Mouse (Mus musculus) CH12.LX (cell line): ENCODE data around the gene Arnt. TPM values are rescaled to one million over a fixed set of nuclear protein-coding genes. Genes with fewer than 3 reads are reported as not detected.
A peak's percentile ranks its signal among the peaks of the same experiment; 100 is the strongest.

ENCODE experiments used
- DNase-seq: peaks from one replicate; pipeline ENCODE4 v3.0.0-alpha.2; 2013; ENCODE audit errors: extremely low read depth
- H3K27ac ChIP-seq: 2 replicates; pipeline ENCODE4 v1.5.1; 2012; ENCODE audit warnings: low read depth, mild to moderate bottlenecking, control low read depth, moderate library complexity; ENCODE audit not compliant: insufficient read depth
- H3K27me3 ChIP-seq: replicated peaks from 2 replicates; pipeline ENCODE3; 2012; ENCODE audit warnings: inconsistent platforms
- H3K36me3 ChIP-seq, 2 experiments: replicated peaks in 1 of 2; 2 replicates each; pipeline versions ENCODE3 to v1.6.1; 2012; ENCODE audit warnings: inconsistent platforms in 1 of 2, low read length in 1 of 2, mild to moderate bottlenecking in 1 of 2, mixed read lengths in 1 of 2, moderate library complexity in 1 of 2; ENCODE audit not compliant: control insufficient read depth in 1 of 2, insufficient read depth in 1 of 2
- H3K4me1 ChIP-seq, 2 experiments: 2 replicates each; pipeline ENCODE4 v1.6.1; 2012; ENCODE audit warnings: inconsistent platforms in 1 of 2, moderate library complexity in 1 of 2; ENCODE audit not compliant: insufficient read depth in 2 of 2, control insufficient read depth in 1 of 2
- H3K4me2 ChIP-seq: 2 replicates; pipeline ENCODE4 v1.6.1; 2012; ENCODE audit warnings: low read depth, mild to moderate bottlenecking, control low read depth; ENCODE audit not compliant: poor library complexity, insufficient read depth, severe bottlenecking
- H3K4me3 ChIP-seq, 3 experiments: fragments of 150-350 bp in 1 of 3; sonication (generic) in 1 of 3; replicated peaks in 1 of 3; 2 replicates each; pipeline versions ENCODE3 to v1.5.1; 2011 to 2012; ENCODE audit warnings: low read depth in 2 of 3, low read length in 2 of 3, mild to moderate bottlenecking in 2 of 3, moderate library complexity in 2 of 3, control low read depth in 1 of 3, improper control_type of control experiment in 1 of 3, inconsistent platforms in 1 of 3, mixed read lengths in 1 of 3; ENCODE audit not compliant: poor library complexity in 1 of 3
- H3K79me2 ChIP-seq: replicated peaks from 2 replicates; pipeline ENCODE4 v1.6.1; 2012; ENCODE audit warnings: mild to moderate bottlenecking, moderate library complexity; ENCODE audit not compliant: control insufficient read depth, poor library complexity, insufficient read depth, severe bottlenecking; ENCODE audit errors: extremely low read depth
- H3K9ac ChIP-seq: 2 replicates; pipeline ENCODE4 v1.6.1; 2012; ENCODE audit warnings: low read depth, mild to moderate bottlenecking, control low read depth, moderate library complexity; ENCODE audit not compliant: insufficient read depth
- H3K9me3 ChIP-seq: replicated peaks from 2 replicates; pipeline ENCODE3; 2012; ENCODE audit warnings: low read length, inconsistent platforms, mixed read lengths
- BHLHE40 ChIP-seq: IDR thresholded peaks from 2 replicates; pipeline ENCODE4 v1.6.1; 2011; ENCODE audit warnings: mild to moderate bottlenecking, low read depth, low read length, improper control_type of control experiment
- CHD1 ChIP-seq: IDR thresholded peaks from 2 replicates; pipeline ENCODE4 v1.6.1; 2012; ENCODE audit warnings: low read depth, low read length, improper control_type of control experiment, inconsistent platforms
- CTCF ChIP-seq, 2 experiments: IDR thresholded peaks in 1 of 2; conservative IDR thresholded peaks in 1 of 2; 2 replicates each; pipeline ENCODE4 v1.5.1; 2011 to 2012; ENCODE audit warnings: low read depth in 2 of 2, low read length in 2 of 2, improper control_type of control experiment in 1 of 2, inconsistent platforms in 1 of 2, mild to moderate bottlenecking in 1 of 2, moderate library complexity in 1 of 2
- E2F4 ChIP-seq: IDR thresholded peaks from 2 replicates; pipeline ENCODE4 v1.6.1; 2011; ENCODE audit warnings: low read depth, low read length, improper control_type of control experiment; ENCODE audit not compliant: insufficient replicate concordance
- ELF1 ChIP-seq: IDR thresholded peaks from 2 replicates; pipeline ENCODE4 v1.6.1; 2014; ENCODE audit warnings: low read depth, mild to moderate bottlenecking, inconsistent platforms, low read length, improper control_type of control experiment
- EP300 ChIP-seq: IDR thresholded peaks from 2 replicates; pipeline ENCODE4 v1.6.1; 2011; ENCODE audit warnings: low read length, improper control_type of control experiment
- ETS1 ChIP-seq: conservative IDR thresholded peaks from 2 replicates; pipeline ENCODE4 v1.6.1; 2012; ENCODE audit warnings: low read depth, mild to moderate bottlenecking, inconsistent platforms, low read length, improper control_type of control experiment, moderate library complexity
- IRF4 ChIP-seq: IDR thresholded peaks from 2 replicates; pipeline ENCODE4 v1.6.1; 2014; ENCODE audit warnings: low read depth, mild to moderate bottlenecking, inconsistent platforms, low read length, improper control_type of control experiment
- JUN ChIP-seq: IDR thresholded peaks from 2 replicates; pipeline ENCODE4 v1.6.1; 2011; ENCODE audit warnings: low read depth, mild to moderate bottlenecking, low read length, improper control_type of control experiment, moderate library complexity; ENCODE audit not compliant: insufficient read depth
- MAFK ChIP-seq: IDR thresholded peaks from 2 replicates; pipeline ENCODE4 v1.6.1; 2011; ENCODE audit warnings: low read length, improper control_type of control experiment; ENCODE audit not compliant: insufficient replicate concordance
- MAX ChIP-seq: IDR thresholded peaks from 2 replicates; pipeline ENCODE4 v1.6.1; 2011; ENCODE audit warnings: low read length, improper control_type of control experiment
- MAZ ChIP-seq: IDR thresholded peaks from 2 replicates; pipeline ENCODE4 v1.6.1; 2012; ENCODE audit warnings: low read depth, mild to moderate bottlenecking, inconsistent platforms, low read length, improper control_type of control experiment, moderate library complexity
- MEF2A ChIP-seq: IDR thresholded peaks from 2 replicates; pipeline ENCODE4 v1.6.1; 2014; ENCODE audit warnings: low read depth, mild to moderate bottlenecking, inconsistent platforms, low read length, improper control_type of control experiment, borderline replicate concordance
- NELFE ChIP-seq: IDR thresholded peaks from 2 replicates; pipeline ENCODE4 v1.6.1; 2011; ENCODE audit warnings: low read depth, low read length, improper control_type of control experiment
- NRF1 ChIP-seq: IDR thresholded peaks from 2 replicates; pipeline ENCODE4 v1.6.1; 2014; ENCODE audit warnings: low read depth, mild to moderate bottlenecking, inconsistent platforms, low read length, improper control_type of control experiment, moderate library complexity
- RAD21 ChIP-seq: IDR thresholded peaks from 2 replicates; pipeline ENCODE4 v1.6.1; 2011; ENCODE audit warnings: low read depth, mild to moderate bottlenecking, low read length, improper control_type of control experiment, moderate library complexity
- RCOR1 ChIP-seq: conservative IDR thresholded peaks from 2 replicates; pipeline ENCODE4 v1.6.1; 2012; ENCODE audit warnings: low read depth, mild to moderate bottlenecking, inconsistent platforms, low read length, improper control_type of control experiment
- SMC3 ChIP-seq: IDR thresholded peaks from 2 replicates; pipeline ENCODE4 v1.6.1; 2011; ENCODE audit warnings: low read depth, low read length, improper control_type of control experiment
- TCF12 ChIP-seq: IDR thresholded peaks from 2 replicates; pipeline ENCODE4 v1.6.1; 2014; ENCODE audit warnings: low read depth, mild to moderate bottlenecking, inconsistent platforms, low read length, improper control_type of control experiment
- ZC3H11A ChIP-seq: IDR thresholded peaks from 2 replicates; pipeline ENCODE4 v1.6.1; 2012; ENCODE audit warnings: low read depth, mild to moderate bottlenecking, inconsistent platforms, low read length, improper control_type of control experiment
- ZNF384 ChIP-seq: IDR thresholded peaks from 2 replicates; pipeline ENCODE4 v1.6.1; 2012; ENCODE audit warnings: low read depth, low read length, improper control_type of control experiment, inconsistent platforms
- dilution Hi-C: fragments of 300-500 bp; cut with MboI; formaldehyde crosslinking; loops from 2 replicates; pipeline ENCODE4 v1.14.3; 2020; ENCODE audit warnings: low sequenced_read_pairs; ENCODE audit not compliant: extremely low pct_unique_long_range_greater_than_20kb, extremely low pct_ligation_motif_present
- in situ Hi-C: fragments of 300-500 bp; cut with MboI; formaldehyde crosslinking; loops from 3 replicates; pipeline ENCODE4 v1.14.3; 2019; ENCODE audit warnings: low sequenced_read_pairs, low pct_ligation_motif_present, low pct_unique_long_range_greater_than_20kb, mixed read lengths
- polyA plus RNA-seq: library from polyadenylated mRNA; unstranded; fragments of >175 nt; gene quantifications from 2 replicates; pipeline ENCODE4 v1.2.1, GENCODE M21; 2012; ENCODE audit warnings: low read depth; ENCODE audit not compliant: insufficient read length
- total RNA-seq, 2 experiments: library from RNA; depleted of rRNA; stranded (reverse); fragments of 300-350 nt in 1 of 2; fragments of >200 nt in 1 of 2; gene quantifications; 2 replicates each; pipeline ENCODE4 v1.2.3; 2012 to 2014

The Arnt gene
- total and polyA plus RNA-seq, 3 experiments: 12.4 to 27.7 (median 13.2) TPM

DNA sequence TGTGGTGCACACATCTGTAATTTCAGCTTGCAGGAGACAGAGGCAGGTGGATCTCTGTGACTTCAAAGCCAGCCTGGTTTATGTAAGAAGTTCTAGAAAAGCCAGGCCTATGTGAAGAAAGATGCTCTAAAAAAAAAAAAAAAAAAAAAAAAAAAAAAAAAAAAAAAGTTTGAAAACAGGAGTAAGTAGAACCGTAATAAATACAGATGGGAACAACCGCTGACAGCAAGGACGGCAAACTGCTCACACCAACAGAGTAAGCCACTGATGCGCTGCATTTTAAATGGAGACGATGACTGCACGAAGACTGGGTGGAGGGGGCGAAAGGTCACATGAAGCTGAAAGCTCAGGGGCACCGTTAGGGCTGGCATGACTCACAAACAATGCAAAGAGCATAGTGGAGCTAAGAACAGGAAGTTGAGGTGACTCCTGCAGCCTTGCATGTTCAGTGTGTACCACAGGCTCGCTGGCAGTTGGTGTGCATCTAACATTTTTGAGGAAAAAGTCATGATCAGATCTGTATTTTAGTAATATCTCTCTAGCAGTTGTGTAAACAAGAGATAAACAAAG is 77.5 kb downstream of the Arnt start:
- dilution Hi-C loops: no loop called here
- H3K27ac ChIP-seq: no peak overlapping the region
- TF ChIP-seq TCF12: no peak
- peak; percentile 85 for TF ChIP-seq ZNF384
- TF ChIP-seq MAZ: no peak
- TF ChIP-seq BHLHE40: 0 out of 2 replicates have a peak, but pooled peaks have one; percentile 27
- TF ChIP-seq, all 38 proteins: peak for 2
- H3K36me3 ChIP-seq: no peaks in the 10 kb centered on the region
- H3K9me3 ChIP-seq: no peaks in the 10 kb centered on the region
- no peaks in the 10 kb centered on the region for H3K79me2 ChIP-seq
- H3K4me2 ChIP-seq: no peak overlapping the region
- no peak overlapping the region for H3K4me3 ChIP-seq
- DNase-seq: peak; percentile 62
- peaks cover 3 to 6% of the 10 kb centered on the region in 2 experiments for H3K4me1 ChIP-seq
- in situ Hi-C loops: loop anchor here (25.0 kb wide), 1 partner anchor 251 kb away; the partner anchor contains the start of gene Tars2
- H3K27me3 ChIP-seq: no peaks in the 10 kb centered on the region
- no peak overlapping the region for H3K9ac ChIP-seq

DNA sequence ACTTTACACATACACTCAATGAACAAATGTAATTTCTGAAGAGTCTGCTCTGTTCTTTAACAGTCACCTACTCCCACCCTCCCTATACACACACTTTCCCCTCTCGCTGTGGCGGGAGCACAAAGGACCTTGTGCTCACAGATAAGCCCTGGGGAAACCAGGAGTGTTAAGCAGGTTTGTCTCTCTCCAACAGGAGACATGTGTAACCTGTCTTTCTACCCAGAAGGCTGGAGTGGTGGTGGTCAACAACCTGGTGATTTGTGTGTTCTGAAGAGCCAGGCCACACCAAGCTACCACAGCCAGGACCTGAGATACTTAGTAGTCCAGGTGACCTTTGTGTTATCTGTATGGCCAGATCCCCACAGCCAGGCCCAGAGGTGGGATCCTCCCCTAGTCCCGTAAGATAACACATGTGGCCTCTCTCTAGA is 82.4 kb downstream of the Arnt start:
- in situ Hi-C loops: loop anchor here (25.0 kb wide), 1 partner anchor 246 kb away; the partner anchor contains the start of gene Tars2
- Histone ChIP-seq H3K9ac (no peak overlapping the region), H3K36me3 (no peaks in the 10 kb centered on the region), H3K4me3 (no peak overlapping the region), H3K4me2 (no peak overlapping the region), H3K79me2 (no peaks in the 10 kb centered on the region), H3K4me1 (peaks cover 12 to 33% of the 10 kb centered on the region in 2 experiments), H3K9me3 (no peaks in the 10 kb centered on the region), H3K27ac (no peak overlapping the region), H3K27me3 (no peaks in the 10 kb centered on the region)
- no peak for DNase-seq
- TF ChIP-seq IRF4 (no peak), CHD1 (no peak), RAD21 (no peak), MAFK (no peak), NELFE (no peak), ZNF384 (no peak), E2F4 (no peak), MEF2A (no peak)
- dilution Hi-C loops: no loop called here

DNA sequence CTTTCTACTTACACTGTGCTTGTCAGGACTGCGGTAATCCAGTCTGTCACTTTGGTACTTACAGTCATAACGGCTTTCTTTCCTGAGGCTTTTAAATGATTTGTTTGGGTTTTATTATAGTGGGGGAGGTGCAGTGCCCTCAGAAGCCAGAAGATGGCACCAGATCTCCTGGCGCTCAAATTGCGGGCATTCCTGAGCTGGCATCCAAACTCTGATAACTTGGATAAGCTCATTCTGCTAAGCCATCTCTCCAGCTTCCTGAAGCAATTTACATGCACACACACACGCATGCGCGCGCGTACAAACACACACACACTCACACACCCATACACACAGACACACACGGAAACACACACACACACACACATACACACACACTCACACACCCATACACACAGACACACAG is 83.3 kb downstream of the Arnt start:
- in situ Hi-C loops (loop anchor here (25.0 kb wide), 1 partner anchor 245 kb away; the partner anchor contains the start of gene Tars2), dilution Hi-C loops (no loop called here)
- H3K27ac ChIP-seq: no peak overlapping the region
- H3K4me2 ChIP-seq: no peak overlapping the region
- no peak overlapping the region for H3K9ac ChIP-seq
- H3K36me3 ChIP-seq: no peaks in the 10 kb centered on the region
- DNase-seq: peak; percentile 61
- no peaks in the 10 kb centered on the region for H3K79me2 ChIP-seq
- peaks cover 15 to 35% of the 10 kb centered on the region in 2 experiments for H3K4me1 ChIP-seq
- H3K9me3 ChIP-seq: no peaks in the 10 kb centered on the region
- H3K4me3 ChIP-seq: no peak overlapping the region
- H3K27me3 ChIP-seq: no peaks in the 10 kb centered on the region
- TF ChIP-seq ELF1 (no peak), SMC3 (peak; percentile 84), EP300 (no peak), NRF1 (peak; percentile 25; the same call in 1 of the 2 replicates), ETS1 (no peak), JUN (no peak), CTCF (conservative IDR thresholded peaks at IDR 0.05 in 1 of 2, IDR thresholded peaks at IDR 0.05 in 1 of 2; ENCODE audit: low read depth in 2 of 2, low read length in 2 of 2) (peak; percentile 91), ZC3H11A (peak; percentile 33), RCOR1 (no peak), RAD21 (peak; percentile 91), MAX (no peak), NELFE (no peak)
